Mouse (Mus musculus) embryonic facial prominence, embryonic 10.5 days (tissue): Measurements from ENCODE around the gene 2810004N23Rik. TPM values are rescaled to one million over a fixed set of nuclear protein-coding genes. Genes with fewer than 3 reads are reported as not detected.

ENCODE experiments used
- DNase-seq: peaks from one replicate; pipeline ENCODE4 v3.0.0-alpha.2; 2017; ENCODE audit warnings: low spot score
- H3K27ac ChIP-seq: fragments of 300-500 bp; sonication (generic); replicated peaks from 2 replicates; pipeline ENCODE4 v1.5.1; 2016; ENCODE audit warnings: mild to moderate bottlenecking
- H3K27me3 ChIP-seq: fragments of 300-500 bp; sonication (generic); replicated peaks from 2 replicates; pipeline ENCODE4 v1.6.1; 2016; ENCODE audit warnings: low read depth, mild to moderate bottlenecking; ENCODE audit not compliant: poor library complexity, severe bottlenecking
- H3K36me3 ChIP-seq: fragments of 300-500 bp; sonication (generic); replicated peaks from 2 replicates; pipeline ENCODE4 v1.6.1; 2016; ENCODE audit warnings: mild to moderate bottlenecking, moderate library complexity
- H3K4me1 ChIP-seq: fragments of 300-500 bp; sonication (generic); 2 replicates; pipeline ENCODE4 v1.6.1; 2016
- H3K4me3 ChIP-seq: fragments of 300-500 bp; sonication (generic); 2 replicates; pipeline ENCODE4 v1.5.1; 2016; ENCODE audit warnings: mild to moderate bottlenecking, moderate library complexity
- H3K9me3 ChIP-seq: fragments of 300-500 bp; sonication (generic); 2 replicates; pipeline ENCODE4 v1.6.1; 2016; ENCODE audit warnings: mild to moderate bottlenecking
- WGBS: fragments of 180-500 bp; shearing (Covaris S2); methylation state at CpG from one replicate; pipeline ENCODE4 v1.1.7; 2016; 5-methylcytosine and 5-hydroxymethylcytosine counted together
- polyA plus RNA-seq: library from polyadenylated mRNA; unstranded; fragments of >200 nt; fragmentation: Nextera tagmentation; extraction: Ambion mirVana; gene quantifications from 2 replicates; pipeline ENCODE4 v1.2.1, GENCODE M21; 2016

Gene 2810004N23Rik
- polyA plus RNA-seq, 1 experiment from 2014 or later: 82.2 TPM

DNA sequence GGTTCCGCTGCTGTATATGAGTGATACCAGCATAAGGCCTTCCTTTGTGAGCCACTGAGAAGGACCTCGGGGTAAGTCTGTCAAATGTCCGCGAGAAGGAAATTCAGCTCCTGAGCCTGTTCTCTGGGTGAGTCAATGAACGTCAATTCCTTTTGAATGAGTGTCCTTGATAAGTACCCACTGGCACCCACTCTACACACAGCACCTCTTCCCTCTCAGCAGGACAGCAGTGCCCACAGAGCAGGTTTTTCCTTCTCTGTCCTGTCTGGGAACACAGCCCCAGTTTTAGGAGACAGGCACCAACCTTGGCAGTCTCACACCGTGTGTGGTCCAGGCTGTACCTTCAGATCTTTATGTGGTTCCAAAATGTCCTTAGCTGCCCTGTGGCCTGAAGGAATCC, 31.0 kb downstream of the 2810004N23Rik start:
- H3K4me1 ChIP-seq: peaks cover 12% of the 10 kb centered on the region; the same call in 1 of the 2 replicates
- 86% methylated on average over 6 of the region's 6 CpGs for WGBS
- H3K36me3 ChIP-seq: no peaks in the 10 kb centered on the region
- no peak overlapping the region for H3K4me3 ChIP-seq
- peaks cover 14% of the 10 kb centered on the region for H3K27me3 ChIP-seq
- DNase-seq: no peak
- no peaks in the 10 kb centered on the region for H3K9me3 ChIP-seq
- H3K27ac ChIP-seq: no peak overlapping the region

DNA sequence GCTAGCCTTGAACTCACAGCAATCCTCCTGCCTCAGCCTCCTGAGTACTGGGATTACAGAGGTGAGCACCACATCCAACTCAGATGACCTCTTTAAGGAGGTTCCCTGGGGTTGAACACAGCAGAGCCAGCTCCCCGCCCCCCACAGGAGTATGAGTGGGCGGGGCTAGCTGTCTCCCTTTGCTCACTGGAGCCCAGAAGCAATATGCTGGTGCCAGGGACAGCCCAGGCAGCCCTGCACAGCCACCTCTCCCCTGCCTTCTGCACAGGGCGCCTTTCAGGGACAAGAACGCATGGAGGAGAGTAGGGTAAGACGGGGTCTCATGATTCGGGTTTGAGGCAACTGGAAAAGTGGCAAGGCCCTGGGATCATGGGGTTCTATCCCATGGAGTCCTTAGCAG, 31.4 kb downstream of the 2810004N23Rik start:
- H3K27me3 ChIP-seq: peaks cover 18% of the 10 kb centered on the region
- peaks cover 12% of the 10 kb centered on the region; the same call in 1 of the 2 replicates for H3K4me1 ChIP-seq
- no peaks in the 10 kb centered on the region for H3K9me3 ChIP-seq
- 81% methylated on average over 6 of the region's 6 CpGs for WGBS
- no peak for DNase-seq
- H3K27ac ChIP-seq: no peak overlapping the region
- no peaks in the 10 kb centered on the region for H3K36me3 ChIP-seq
- no peak overlapping the region for H3K4me3 ChIP-seq

DNA sequence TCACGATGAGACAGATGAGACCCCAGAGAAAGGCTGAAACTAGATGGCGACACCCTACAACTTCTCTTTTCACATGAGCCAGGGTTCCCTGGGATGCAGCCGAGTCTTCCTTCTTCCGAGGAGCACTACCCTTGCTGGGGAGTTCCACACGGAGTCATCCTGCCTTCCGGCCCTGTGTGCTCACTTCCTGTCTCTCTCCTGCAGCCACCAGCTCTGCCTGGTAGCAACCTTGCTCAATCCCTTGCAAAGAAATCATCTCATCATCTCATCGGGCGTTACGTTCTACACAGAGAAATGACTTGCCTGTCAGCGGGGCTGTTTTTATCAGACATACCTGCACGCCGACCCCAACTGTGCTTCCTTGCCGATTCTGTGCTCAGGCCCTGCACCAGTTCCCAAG, 32.9 kb downstream of the 2810004N23Rik start:
- peaks cover 12% of the 10 kb centered on the region; the same call in 1 of the 2 replicates for H3K4me1 ChIP-seq
- peaks cover 21% of the 10 kb centered on the region for H3K27me3 ChIP-seq
- WGBS: 74% methylated on average over 13 of the region's 13 CpGs
- DNase-seq: no peak
- no peaks in the 10 kb centered on the region for H3K9me3 ChIP-seq
- H3K27ac ChIP-seq: no peak overlapping the region
- H3K36me3 ChIP-seq: no peaks in the 10 kb centered on the region
- H3K4me3 ChIP-seq: no peak overlapping the region

DNA sequence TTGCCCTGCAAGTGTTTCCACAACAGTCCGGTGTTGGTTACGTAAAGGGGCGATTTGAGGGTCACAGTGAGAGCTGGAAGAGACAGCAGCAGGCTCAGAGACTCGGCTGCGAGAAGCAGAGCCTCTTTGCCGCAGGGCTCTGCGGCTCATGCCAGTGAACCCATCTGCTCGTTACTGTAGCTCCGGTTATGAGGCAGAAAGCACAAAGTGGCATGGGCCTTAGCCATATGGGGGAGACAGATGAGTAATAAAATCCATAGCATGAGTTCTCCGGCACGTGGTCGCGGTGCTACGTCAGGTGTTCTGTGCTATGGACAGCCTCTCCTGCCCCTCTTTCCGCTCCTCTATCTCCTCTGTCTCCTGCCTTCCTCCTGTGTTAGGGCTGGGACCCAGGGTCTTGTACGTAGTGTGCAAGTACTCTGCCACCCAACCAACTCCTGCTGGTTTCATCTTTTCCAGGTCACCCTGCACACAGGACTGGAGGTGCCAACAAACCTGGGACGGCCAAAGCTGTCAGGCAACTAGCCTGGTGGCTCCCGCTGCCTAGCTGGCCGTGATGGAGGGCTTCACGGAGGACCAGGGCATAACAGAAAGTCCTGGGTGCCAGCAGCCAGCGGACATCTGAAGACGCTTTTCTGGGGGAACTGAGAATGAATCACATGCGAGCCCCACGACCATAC, 34.2 kb downstream of the 2810004N23Rik start:
- 84% methylated on average over 24 of the region's 24 CpGs for WGBS

DNA sequence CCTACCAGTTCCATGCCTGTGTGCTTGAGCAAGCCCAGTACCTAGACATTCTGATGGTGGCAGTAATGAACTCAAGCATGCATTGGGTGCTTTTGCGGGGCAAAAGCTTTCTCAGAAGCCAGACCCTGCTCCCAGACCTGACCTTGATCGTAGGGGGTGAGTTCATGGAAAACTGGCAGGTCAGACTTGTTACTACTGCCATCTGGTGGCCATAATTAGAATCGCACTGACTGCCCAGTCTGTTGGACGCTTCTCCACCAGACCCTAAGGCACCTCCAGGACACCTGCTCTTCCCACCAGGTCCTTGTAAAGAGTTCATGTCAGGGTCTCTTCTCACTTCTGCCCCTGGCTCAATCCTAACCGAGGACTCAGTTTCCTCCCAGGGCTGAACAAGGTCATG, 35.5 kb downstream of the 2810004N23Rik start:
- no peaks in the 10 kb centered on the region for H3K36me3 ChIP-seq
- peaks cover 2% of the 10 kb centered on the region; the same call in 1 of the 2 replicates for H3K4me1 ChIP-seq
- H3K9me3 ChIP-seq: no peaks in the 10 kb centered on the region
- H3K4me3 ChIP-seq: no peak overlapping the region
- H3K27ac ChIP-seq: no peak overlapping the region
- peaks cover 21% of the 10 kb centered on the region for H3K27me3 ChIP-seq
- peak; percentile 67 for DNase-seq
- 7% methylated on average over 5 of the region's 5 CpGs for WGBS

More for the DNA sequence above, 34.2 kb downstream of the 2810004N23Rik start:
- Histone ChIP-seq H3K4me3 (no peak overlapping the region), H3K36me3 (no peaks in the 10 kb centered on the region), H3K27me3 (peaks cover 21% of the 10 kb centered on the region), H3K4me1 (peaks cover 5% of the 10 kb centered on the region; the same call in 1 of the 2 replicates), H3K9me3 (no peaks in the 10 kb centered on the region), H3K27ac (no peak overlapping the region)
- DNase-seq: no peak

DNA sequence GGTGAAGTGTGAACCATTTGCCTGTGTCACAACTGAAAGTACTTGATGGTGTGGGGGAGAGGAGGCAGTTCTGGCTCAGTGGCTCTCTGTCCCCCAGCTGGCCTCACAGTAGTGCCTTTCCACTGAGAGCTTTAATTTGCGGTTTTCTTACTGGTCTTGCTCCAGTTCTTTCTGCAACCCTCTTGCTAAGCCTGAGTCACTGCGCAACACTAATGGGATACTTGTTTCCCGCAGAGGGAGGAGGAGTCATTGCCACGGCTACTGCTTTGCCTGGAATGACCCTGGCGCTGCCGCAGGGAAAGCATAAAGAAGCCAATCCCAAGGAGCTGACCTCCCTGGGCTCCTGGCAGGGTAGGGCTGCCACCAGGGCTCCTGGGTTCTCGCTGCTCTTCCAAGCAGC, 36.3 kb downstream of the 2810004N23Rik start:
- WGBS: 23% methylated on average over 7 of the region's 7 CpGs
- H3K27ac ChIP-seq: no peak overlapping the region
- H3K36me3 ChIP-seq: no peaks in the 10 kb centered on the region
- peaks cover 2% of the 10 kb centered on the region; the same call in 1 of the 2 replicates for H3K4me1 ChIP-seq
- no peaks in the 10 kb centered on the region for H3K9me3 ChIP-seq
- no peak for DNase-seq
- H3K27me3 ChIP-seq: peaks cover 21% of the 10 kb centered on the region
- no peak overlapping the region for H3K4me3 ChIP-seq

DNA sequence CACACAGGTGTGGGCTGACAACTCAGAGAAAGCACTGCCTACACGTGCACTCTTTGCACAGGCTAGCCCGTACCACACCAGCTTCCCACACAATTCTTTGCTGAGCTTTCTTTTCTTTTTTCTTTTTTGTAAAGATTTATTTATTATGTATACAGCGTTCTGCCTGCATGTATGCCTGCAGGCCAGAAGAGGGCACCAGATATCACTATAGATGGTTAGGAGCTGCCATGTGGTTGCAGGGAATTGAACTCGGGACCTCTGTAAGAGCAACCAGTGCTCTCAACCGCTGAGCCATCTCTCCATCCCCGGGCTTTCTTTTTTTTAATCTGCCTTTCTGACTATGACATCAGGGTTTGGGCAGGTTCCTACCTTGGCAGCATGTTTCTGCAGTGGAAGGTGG, 39.4 kb downstream of the 2810004N23Rik start:
- Histone ChIP-seq H3K4me3 (no peak overlapping the region), H3K4me1 (peaks cover 7% of the 10 kb centered on the region; the same call in 1 of the 2 replicates), H3K27ac (no peak overlapping the region), H3K36me3 (no peaks in the 10 kb centered on the region), H3K9me3 (no peaks in the 10 kb centered on the region), H3K27me3 (peaks cover 14% of the 10 kb centered on the region)
- 82% methylated on average over 6 of the region's 6 CpGs for WGBS
- DNase-seq: no peak

DNA sequence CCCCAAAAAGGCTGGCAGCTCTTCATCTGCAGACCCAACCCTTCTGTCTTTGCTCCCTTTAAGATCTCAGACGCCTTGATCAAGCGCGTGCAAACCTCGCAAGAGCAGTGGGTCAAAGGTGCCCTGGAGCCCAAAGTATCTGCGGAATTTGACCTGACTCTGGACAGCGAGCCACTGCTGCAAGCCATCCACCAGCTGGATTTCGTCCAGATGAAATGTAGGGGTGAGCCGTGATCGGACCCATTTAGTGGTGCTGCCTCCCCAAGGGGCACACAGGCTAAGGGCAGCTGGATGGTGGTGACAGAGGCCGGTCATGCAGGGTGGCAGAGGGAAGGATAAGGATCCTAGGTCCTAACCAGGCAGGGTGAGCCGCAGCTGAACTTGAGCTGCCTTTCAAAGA, 42.8 kb downstream of the 2810004N23Rik start:
- Histone ChIP-seq H3K9me3 (peaks cover 11% of the 10 kb centered on the region), H3K27me3 (peaks cover 3% of the 10 kb centered on the region; the same call in 1 of the 2 replicates), H3K27ac (no peak overlapping the region), H3K4me1 (peaks cover 7% of the 10 kb centered on the region; the same call in 1 of the 2 replicates), H3K36me3 (no peaks in the 10 kb centered on the region; the same call in 1 of the 2 replicates), H3K4me3 (no peak overlapping the region)
- WGBS: 64% methylated on average over 11 of the region's 11 CpGs
- DNase-seq: no peak

DNA sequence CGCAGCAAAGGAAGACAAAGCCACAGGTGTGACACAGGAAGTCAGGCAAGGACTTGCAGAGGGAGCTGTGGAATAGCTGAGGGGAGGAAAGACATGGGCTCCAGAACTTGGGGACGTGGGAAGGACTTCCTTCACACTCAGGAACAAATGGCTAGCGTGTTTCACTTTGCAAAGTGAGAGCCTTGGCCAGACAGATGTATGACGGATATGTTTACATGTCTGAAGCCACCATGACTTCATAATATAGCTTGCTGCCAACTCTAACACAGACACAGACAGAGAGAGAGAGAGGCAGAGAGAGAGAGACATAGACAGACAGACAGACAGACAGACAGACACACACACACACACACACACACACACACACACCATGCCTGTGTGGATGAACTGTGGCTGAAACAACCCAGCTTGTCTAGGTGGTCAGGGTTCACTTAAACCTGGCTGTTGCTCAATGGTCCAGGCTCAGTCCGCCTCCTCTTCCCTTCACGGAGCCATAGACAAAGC, 43.3 kb downstream of the 2810004N23Rik start:
- no peak for DNase-seq
- 78% methylated on average over 6 of the region's 6 CpGs for WGBS
- no peak overlapping the region for H3K27ac ChIP-seq
- H3K9me3 ChIP-seq: peaks cover 11% of the 10 kb centered on the region
- peaks cover 3% of the 10 kb centered on the region; the same call in 1 of the 2 replicates for H3K27me3 ChIP-seq
- H3K4me3 ChIP-seq: no peak overlapping the region
- no peaks in the 10 kb centered on the region; the same call in 1 of the 2 replicates for H3K36me3 ChIP-seq
- H3K4me1 ChIP-seq: peaks cover 7% of the 10 kb centered on the region; the same call in 1 of the 2 replicates

DNA sequence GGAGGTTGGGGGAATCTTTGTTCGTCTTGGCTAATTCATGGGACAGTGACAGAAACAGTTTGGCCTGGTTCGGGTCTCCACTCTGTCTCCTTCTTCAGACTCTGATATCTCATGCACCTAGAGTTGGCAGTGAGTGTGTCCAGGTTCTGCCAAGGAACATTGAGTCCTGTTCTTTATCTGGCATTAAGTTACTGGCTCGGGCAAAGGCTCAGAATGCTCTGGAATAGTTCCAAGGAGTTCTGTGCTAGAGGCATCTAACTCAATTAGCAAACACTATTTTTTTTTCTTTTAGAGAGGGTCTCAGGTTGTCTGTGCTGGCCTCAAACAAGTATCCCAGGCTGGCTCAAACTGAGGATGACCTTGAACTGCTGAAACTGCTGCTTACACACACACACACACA, 45.6 kb downstream of the 2810004N23Rik start:
- DNase-seq: no peak
- Histone ChIP-seq H3K9me3 (peaks cover 11% of the 10 kb centered on the region), H3K36me3 (no peaks in the 10 kb centered on the region; the same call in 1 of the 2 replicates), H3K27ac (no peak overlapping the region), H3K27me3 (peaks cover 3% of the 10 kb centered on the region; the same call in 1 of the 2 replicates), H3K4me3 (no peak overlapping the region), H3K4me1 (peaks cover 7% of the 10 kb centered on the region; the same call in 1 of the 2 replicates)
- WGBS: 93% methylated on average over 3 of the region's 3 CpGs

DNA sequence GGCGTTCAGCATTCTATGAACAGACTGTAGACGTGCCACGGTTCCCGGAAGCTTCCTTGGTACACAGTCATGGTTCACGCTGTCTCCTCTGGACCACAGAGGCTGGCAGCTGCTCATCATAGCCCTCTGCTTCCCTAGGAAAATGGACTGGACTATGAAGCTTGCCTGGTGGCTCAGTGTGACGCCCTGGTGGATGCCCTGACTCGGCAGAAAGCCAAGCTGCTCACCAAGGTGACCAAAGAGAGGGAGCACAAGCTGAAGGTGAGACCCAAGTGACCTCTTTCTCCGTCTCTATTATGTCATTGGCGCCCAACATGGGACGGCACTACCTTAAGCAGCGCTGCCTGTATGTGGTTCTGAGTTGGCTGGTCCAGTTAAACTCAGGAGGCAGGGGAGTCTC, 46.1 kb downstream of the 2810004N23Rik start:
- no peaks in the 10 kb centered on the region; the same call in 1 of the 2 replicates for H3K36me3 ChIP-seq
- no peak overlapping the region for H3K4me3 ChIP-seq
- 89% methylated on average over 11 of the region's 11 CpGs for WGBS
- H3K9me3 ChIP-seq: peaks cover 11% of the 10 kb centered on the region
- no peak overlapping the region for H3K27ac ChIP-seq
- peaks cover 3% of the 10 kb centered on the region; the same call in 1 of the 2 replicates for H3K27me3 ChIP-seq
- DNase-seq: no peak
- H3K4me1 ChIP-seq: peaks cover 7% of the 10 kb centered on the region; the same call in 1 of the 2 replicates

DNA sequence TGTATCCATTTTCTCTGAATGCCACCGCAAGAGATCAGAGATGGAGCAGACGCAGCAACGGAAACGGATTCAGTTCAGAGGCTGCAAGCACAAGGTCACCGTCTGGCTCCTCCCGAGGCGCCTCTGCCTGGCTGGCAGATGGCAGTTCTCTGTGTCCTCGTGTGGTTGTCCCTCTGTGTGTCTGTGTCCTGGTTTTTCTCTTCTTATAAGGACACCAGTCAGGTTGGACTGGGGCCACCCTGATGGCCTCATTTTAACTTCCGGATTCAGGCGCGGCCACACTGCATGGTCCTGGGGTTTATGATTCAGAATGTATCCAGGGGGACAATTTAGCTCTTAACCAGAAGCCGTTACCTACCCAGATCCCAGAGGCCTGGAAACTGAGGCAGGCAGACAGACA, 47.0 kb downstream of the 2810004N23Rik start:
- Histone ChIP-seq H3K4me1 (peaks cover 8% of the 10 kb centered on the region; the same call in 1 of the 2 replicates), H3K9me3 (peaks cover 11% of the 10 kb centered on the region), H3K27me3 (no peaks in the 10 kb centered on the region; the same call in none of the 2 replicates), H3K4me3 (no peak overlapping the region), H3K36me3 (no peaks in the 10 kb centered on the region; the same call in 1 of the 2 replicates), H3K27ac (no peak overlapping the region)
- 88% methylated on average over 12 of the region's 12 CpGs for WGBS
- no peak for DNase-seq

DNA sequence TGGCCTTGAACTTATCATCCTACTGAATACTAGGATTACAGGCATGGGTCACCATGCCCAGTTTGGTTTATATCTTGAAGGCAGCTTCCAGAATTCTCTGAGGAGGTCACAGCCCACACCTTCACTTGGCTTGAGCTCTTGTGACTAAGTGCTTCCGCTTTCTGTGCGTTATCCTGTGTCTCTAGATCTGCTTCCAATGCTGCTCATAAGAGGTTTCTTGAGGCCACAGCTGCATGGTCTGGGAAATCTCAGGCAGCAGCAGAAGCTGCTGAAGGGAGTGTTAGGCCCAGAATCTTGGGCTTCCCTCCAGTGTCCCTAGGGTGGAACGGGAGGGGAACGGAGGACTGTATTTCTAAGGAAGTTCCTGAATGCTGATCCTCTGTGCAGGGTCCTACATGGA, 49.6 kb downstream of the 2810004N23Rik start:
- no peaks in the 10 kb centered on the region; the same call in 1 of the 2 replicates for H3K27me3 ChIP-seq
- 0 out of 2 replicates have a peak, but pooled peaks cover 13% of the 10 kb centered on the region for H3K4me1 ChIP-seq
- H3K4me3 ChIP-seq: no peak overlapping the region
- no peak overlapping the region for H3K27ac ChIP-seq
- WGBS: 92% methylated on average over 4 of the region's 4 CpGs
- peaks cover 11% of the 10 kb centered on the region for H3K9me3 ChIP-seq
- H3K36me3 ChIP-seq: no peaks in the 10 kb centered on the region; the same call in 1 of the 2 replicates
- DNase-seq: no peak
